In the genomic region with DNA sequence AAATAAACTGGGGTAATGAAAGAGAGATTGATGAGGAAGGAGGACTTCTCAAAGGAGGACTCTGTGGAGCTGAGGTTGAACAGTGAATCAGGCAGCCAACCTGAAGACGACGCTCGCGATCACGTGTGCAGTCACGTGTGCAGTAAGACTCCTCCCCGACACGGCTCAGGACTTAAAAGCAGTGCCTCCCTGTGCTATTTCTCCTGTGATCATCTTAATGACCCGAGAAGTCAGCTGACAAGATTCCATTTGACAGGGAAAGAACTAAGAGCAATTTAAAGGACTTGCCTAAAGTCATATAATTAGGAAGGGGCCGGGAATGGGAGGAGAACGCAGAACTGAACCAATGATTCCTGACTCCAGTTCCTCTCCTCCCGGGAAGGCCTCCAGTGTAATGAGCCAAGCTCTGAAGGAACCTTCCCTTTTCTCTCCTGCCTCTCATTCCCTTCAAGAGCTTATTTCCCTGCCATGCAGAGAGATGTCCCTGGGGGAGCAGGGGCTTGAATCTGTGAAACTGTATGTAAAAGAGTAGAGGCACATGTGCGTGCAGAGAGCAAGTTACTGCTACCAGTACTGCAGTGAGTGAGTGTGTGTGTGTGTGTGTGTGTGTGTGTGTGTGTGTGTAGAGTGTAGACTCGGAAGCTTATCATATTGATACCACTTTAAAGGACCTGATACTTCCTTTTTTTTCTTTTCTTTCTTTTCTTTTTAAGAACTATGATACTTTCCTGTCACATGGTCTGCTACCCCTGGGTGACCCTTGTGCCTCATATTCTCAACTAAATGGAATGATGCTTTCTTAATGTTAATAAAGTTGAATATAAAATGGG, we compare ENCODE assay signal across 16 mouse cellular contexts. TPM values are rescaled to one million over a fixed set of nuclear protein-coding genes. Genes with fewer than 3 reads are reported as not detected.
A peak's percentile ranks its signal among the peaks of the same experiment; 100 is the strongest.
DNase-seq lines count a peak whose midpoint lies in the region; ATAC-seq lines count a peak whose summit lies in the region.
"Had no signal": no experiment of that assay in that cellular context is flagged by ENCODE, and none has a peak within 500 bp of the region (broad histone marks: within the 10 kb centered on the region; RNA-seq: fewer than 3 reads in every experiment).

No protein-coding gene starts in this region.

- H3K4me1 ChIP-seq in megakaryocyte, embryonic 14.5 days: peaks cover 72% of the 10 kb centered on the region
- peaks cover 8% of the 10 kb centered on the region for H3K4me1 ChIP-seq in kidney, embryonic 14.5 days (ENCODE audit: control insufficient read depth, insufficient read depth, low read length)
- H3K4me1 ChIP-seq in liver, embryonic 12.5 days: peaks cover 27% of the 10 kb centered on the region
- H3K4me1 ChIP-seq in forebrain, embryonic 13.5 days: peaks cover 8% of the 10 kb centered on the region

- WGBS in kidney, embryonic 14.5 days: 24% methylated on average over 14 of the region's 14 CpGs
- 75% methylated on average over 14 of the region's 14 CpGs for WGBS in liver, embryonic 12.5 days (ENCODE audit: insufficient replicate concordance)
- WGBS in forebrain, embryonic 13.5 days: 81% methylated on average over 14 of the region's 14 CpGs

- no peak overlapping the region for H3K27ac ChIP-seq in kidney, embryonic 14.5 days (ENCODE audit: low read depth, low read length)
- no peak overlapping the region for H3K27ac ChIP-seq in liver, embryonic 12.5 days
- no peak overlapping the region for H3K27ac ChIP-seq in forebrain, embryonic 13.5 days
- H3K27ac ChIP-seq: forebrain, embryonic 10.5 days; heart, embryonic 13.5 days had no signal

- H3K36me3 ChIP-seq in megakaryocyte, embryonic 14.5 days (replicated peaks; ENCODE audit: low read length): peaks cover 24% of the 10 kb centered on the region
- no peaks in the 10 kb centered on the region for H3K36me3 ChIP-seq in kidney, embryonic 14.5 days (ENCODE audit: control insufficient read depth, insufficient read depth, low read length)
- no peaks in the 10 kb centered on the region for H3K36me3 ChIP-seq in liver, embryonic 12.5 days
- no peaks in the 10 kb centered on the region for H3K36me3 ChIP-seq in forebrain, embryonic 13.5 days (ENCODE audit: poor library complexity, severe bottlenecking)
- H3K36me3 ChIP-seq: forebrain, embryonic 10.5 days; heart, embryonic 13.5 days had no signal

- no peak overlapping the region for H3K4me2 ChIP-seq in kidney, embryonic 14.5 days (replicated peaks; ENCODE audit: low read depth, low read length)
- no peak overlapping the region for H3K4me2 ChIP-seq in liver, embryonic 12.5 days
- H3K4me2 ChIP-seq in forebrain, embryonic 13.5 days: no peak overlapping the region

- no peak overlapping the region for H3K9ac ChIP-seq in kidney, embryonic 14.5 days (ENCODE audit: low read depth, low read length)
- H3K9ac ChIP-seq in liver, embryonic 12.5 days: no peak overlapping the region
- H3K9ac ChIP-seq in forebrain, embryonic 13.5 days: no peak overlapping the region
- H3K9ac ChIP-seq: heart, embryonic 13.5 days; liver, postnatal 0 days had no signal

- ATAC-seq in megakaryocyte, adult 5-6 weeks (ENCODE audit: poor library complexity, severe bottlenecking): no peak
- peak; percentile 45 for ATAC-seq in kidney, embryonic 14.5 days (ENCODE audit: low FRiP score, low TSS enrichment)
- ATAC-seq in neutrophil, adult 5-6 weeks (ENCODE audit: extremely low read depth, insufficient number of reproducible peaks, low FRiP score, poor library complexity, severe bottlenecking): peak; percentile 45; the same call in 1 of the 2 replicates
- no peak for ATAC-seq in liver, embryonic 12.5 days
- no peak for ATAC-seq in forebrain, embryonic 13.5 days
- ATAC-seq: liver, postnatal 0 days had no signal

- peak; percentile 30 for DNase-seq in ES-CJ7 (ENCODE audit: low read depth, low spot score)
- DNase-seq in urinary bladder, postnatal 36 days (ENCODE audit: low spot score in 2 of 2): no peak
- DNase-seq: cerebellum, adult 11-12 months; heart, postnatal 4 days; liver, postnatal 0 days; lung, postnatal 36 days; midbrain, embryonic 14.5 days; thymus, postnatal 4 days had no signal

- H3K27me3 ChIP-seq in megakaryocyte, embryonic 14.5 days (replicated peaks): no peaks in the 10 kb centered on the region
- H3K27me3 ChIP-seq in kidney, embryonic 14.5 days (ENCODE audit: control insufficient read depth, insufficient read depth, low read length): peaks cover 7% of the 10 kb centered on the region; the same call in 1 of the 2 replicates
- peaks cover 52% of the 10 kb centered on the region for H3K27me3 ChIP-seq in liver, embryonic 12.5 days (replicated peaks)
- peaks cover 35% of the 10 kb centered on the region for H3K27me3 ChIP-seq in forebrain, embryonic 13.5 days

- peak overlapping the region; percentile 13 for H3K4me3 ChIP-seq in megakaryocyte, embryonic 14.5 days (replicated peaks)
- no peak overlapping the region for H3K4me3 ChIP-seq in kidney, embryonic 14.5 days (ENCODE audit: low read length)
- no peak overlapping the region for H3K4me3 ChIP-seq in liver, embryonic 12.5 days
- no peak overlapping the region for H3K4me3 ChIP-seq in forebrain, embryonic 13.5 days
- H3K4me3 ChIP-seq: forebrain, embryonic 10.5 days; heart, embryonic 13.5 days had no signal

- peaks cover 3% of the 10 kb centered on the region; the same call in 1 of the 2 replicates for H3K9me3 ChIP-seq in megakaryocyte, embryonic 14.5 days
- H3K9me3 ChIP-seq in kidney, embryonic 14.5 days (ENCODE audit: control insufficient read depth, low read length): peaks cover 4% of the 10 kb centered on the region; the same call in 1 of the 2 replicates
- no peaks in the 10 kb centered on the region for H3K9me3 ChIP-seq in liver, embryonic 12.5 days (replicated peaks)
- H3K9me3 ChIP-seq in forebrain, embryonic 13.5 days (replicated peaks): no peaks in the 10 kb centered on the region
- H3K9me3 ChIP-seq: forebrain, embryonic 10.5 days had no signal

RNA-seq across cellular contexts. Expression of gene Tec, which starts 1.7 kb away (rescaled TPM):
- 0.80 and 4.6 TPM in 2 replicates for polyA plus RNA-seq in megakaryocyte, embryonic 14.5 days (2012; ENCODE audit: insufficient read depth, low replicate concordance)
- total RNA-seq in megakaryocyte, adult 5-6 weeks (2015): 33.4 and 38.9 TPM in 2 replicates
- 56.6 and 64.5 TPM in 2 replicates for total RNA-seq in megakaryocyte, adult 5-6 weeks (2017)
- 7.8 and 8.9 TPM in 2 replicates for polyA plus RNA-seq in kidney, embryonic 14.5 days (2014; fragmentation: Nextera tagmentation; extraction: Ambion mirVana)
- total RNA-seq in neutrophil, adult 5-6 weeks (2017): 145 and 155 TPM in 2 replicates
- polyA plus RNA-seq in liver, embryonic 12.5 days (2016; fragmentation: Nextera tagmentation; extraction: Ambion mirVana): 5.3 and 7.3 TPM in 2 replicates
- polyA plus RNA-seq in forebrain, embryonic 13.5 days (2015; fragmentation: Nextera tagmentation; extraction: Ambion mirVana): 3.1 TPM in 2 replicates

RNA-seq across cellular contexts. Expression of gene Slain2, which starts 44.1 kb away (rescaled TPM):
- polyA plus RNA-seq in megakaryocyte, embryonic 14.5 days (2012; ENCODE audit: insufficient read depth, low replicate concordance): 23.7 and 28.9 TPM in 2 replicates
- 61.0 and 75.2 TPM in 2 replicates for total RNA-seq in megakaryocyte, adult 5-6 weeks (2015)
- total RNA-seq in megakaryocyte, adult 5-6 weeks (2017): 70.6 and 73.8 TPM in 2 replicates
- polyA plus RNA-seq in kidney, embryonic 14.5 days (2014; fragmentation: Nextera tagmentation; extraction: Ambion mirVana): 18.4 and 25.3 TPM in 2 replicates
- total RNA-seq in neutrophil, adult 5-6 weeks (2017): 80.0 and 92.8 TPM in 2 replicates
- 13.4 and 14.1 TPM in 2 replicates for polyA plus RNA-seq in liver, embryonic 12.5 days (2016; fragmentation: Nextera tagmentation; extraction: Ambion mirVana)
- polyA plus RNA-seq in forebrain, embryonic 13.5 days (2015; fragmentation: Nextera tagmentation; extraction: Ambion mirVana): 14.4 and 14.7 TPM in 2 replicates

Comparison
In these comparisons a context has a peak if more than half of its experiments do, and no peak if none do; other contexts are left out.
1. ATAC-seq: peak in kidney, embryonic 14.5 days (single experiment) and neutrophil, adult 5-6 weeks (single experiment); none in megakaryocyte, adult 5-6 weeks (single experiment), liver, embryonic 12.5 days (single experiment) and forebrain, embryonic 13.5 days (single experiment).